Mouse (Mus musculus): ENCODE data around the gene Rtraf.
A peak's percentile ranks its signal among the peaks of the same experiment; 100 is the strongest.
"Not testable (repeated sequence)": the region's sequence is repeated elsewhere in the genome, so short reads cannot be mapped to it uniquely, and the experiment has no call there.

Gene Rtraf

DNA sequence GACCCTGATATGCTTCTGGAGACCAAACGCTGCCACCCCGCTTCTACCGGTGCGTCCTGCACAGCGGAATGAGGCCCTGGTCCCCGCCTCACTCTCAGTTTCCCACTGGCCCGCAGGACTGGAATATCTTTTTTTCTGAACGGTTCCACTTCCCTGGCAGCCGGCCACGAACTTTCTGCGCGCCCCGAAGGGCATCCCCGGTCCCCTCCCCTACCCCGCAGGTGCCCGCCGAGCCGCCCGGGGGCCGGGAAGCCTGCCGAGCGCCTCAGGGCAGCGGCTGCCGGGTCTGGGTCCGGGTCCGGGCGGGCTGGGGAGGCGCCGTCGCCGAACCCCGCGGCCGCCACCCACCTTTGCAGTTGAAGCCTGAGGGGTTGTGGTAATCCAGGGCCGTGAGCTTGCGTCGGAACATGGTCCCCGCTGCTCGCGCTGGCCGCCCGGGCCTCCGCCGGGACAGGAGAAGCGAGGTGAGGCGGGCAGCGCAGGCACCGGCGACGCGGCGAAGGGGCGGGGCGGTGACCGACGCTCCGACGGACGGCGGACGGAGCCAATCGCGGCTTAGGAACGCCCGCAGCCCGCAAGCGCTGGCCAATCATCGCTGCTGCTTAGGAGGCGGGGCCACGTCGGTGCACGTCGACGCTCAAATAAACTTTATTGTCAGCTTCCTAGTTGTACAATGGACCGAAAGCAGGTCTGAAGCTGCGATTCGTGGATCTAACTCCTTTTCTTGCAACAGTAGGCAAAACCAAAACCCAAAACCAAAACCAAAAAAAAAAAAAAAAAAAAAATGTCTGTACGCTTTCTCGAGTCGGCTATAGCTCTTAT lies at the start of gene Rtraf:
Gene Rtraf (minus strand): TSS at position 504 of the 822 bp plus-strand sequence.
- DNase-seq (ENCODE audit: extremely low spot score, low read depth, low spot score) = peak; percentile 80

- DNase-seq (ENCODE audit: extremely low spot score, low read depth, low spot score) = no peak
These were observed 43.8 kb upstream of the Rtraf start for GRCm38 (mm10) chr14:19867286-19867935.

DNA sequence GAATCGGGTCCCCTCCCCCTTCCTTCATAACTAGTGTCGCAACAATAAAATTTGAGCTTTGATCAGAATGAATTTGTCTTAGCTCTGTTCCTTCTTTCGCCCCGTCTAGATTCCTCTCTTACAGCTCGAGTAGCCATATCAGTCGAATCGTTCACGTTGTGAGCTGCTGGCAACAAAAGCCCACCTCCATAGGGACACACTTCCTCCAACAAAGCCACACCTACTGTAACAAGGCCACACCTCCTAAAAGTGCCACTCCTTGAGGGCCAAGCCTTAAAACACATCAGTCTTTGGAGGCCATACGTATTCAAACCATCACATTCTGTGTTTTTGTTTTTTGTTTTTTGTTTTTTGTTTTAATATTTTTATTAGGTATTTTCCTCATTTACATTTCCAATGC lies 41.5 kb upstream of the Rtraf start:
- not testable (repeated sequence) for DNase-seq (ENCODE audit: extremely low spot score, low read depth, low spot score)

GRCm38 (mm10) chr14:19861311-19862080 lies 37.9 kb upstream of the Rtraf start:
- DNase-seq (ENCODE audit: extremely low spot score, low read depth, low spot score) = no peak

GRCm38 (mm10) chr14:19860281-19860680 lies 36.7 kb upstream of the Rtraf start:
- no peak for DNase-seq (ENCODE audit: extremely low spot score, low read depth, low spot score)

- no peak for DNase-seq (ENCODE audit: extremely low spot score, low read depth, low spot score)
These were observed 35.5 kb upstream of the Rtraf start for GRCm38 (mm10) chr14:19858808-19859776.

- no peak for DNase-seq (ENCODE audit: extremely low spot score, low read depth, low spot score)
These were observed 34.7 kb upstream of the Rtraf start for GRCm38 (mm10) chr14:19858279-19858678.

DNA sequence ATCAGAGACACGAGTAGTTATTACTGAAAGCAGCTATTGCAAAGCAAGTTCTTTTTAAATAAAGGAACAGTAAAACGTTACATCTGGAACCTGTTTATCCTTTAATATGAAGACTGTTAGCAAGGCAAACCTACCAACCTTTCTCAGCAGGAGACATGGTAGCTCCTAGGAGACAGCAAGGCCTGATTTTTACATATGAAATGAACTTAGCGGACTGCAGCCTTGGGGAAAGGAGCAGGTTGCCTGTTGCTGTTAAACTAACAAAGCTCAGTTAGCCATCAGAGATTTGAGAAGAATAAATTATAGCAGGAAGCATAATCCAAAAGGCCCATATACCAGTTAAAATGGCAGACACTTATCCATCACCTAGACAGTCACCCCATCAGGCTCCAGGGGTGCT lies 29.8 kb upstream of the Rtraf start:
- DNase-seq (ENCODE audit: extremely low spot score, low read depth, low spot score) = no peak

DNA sequence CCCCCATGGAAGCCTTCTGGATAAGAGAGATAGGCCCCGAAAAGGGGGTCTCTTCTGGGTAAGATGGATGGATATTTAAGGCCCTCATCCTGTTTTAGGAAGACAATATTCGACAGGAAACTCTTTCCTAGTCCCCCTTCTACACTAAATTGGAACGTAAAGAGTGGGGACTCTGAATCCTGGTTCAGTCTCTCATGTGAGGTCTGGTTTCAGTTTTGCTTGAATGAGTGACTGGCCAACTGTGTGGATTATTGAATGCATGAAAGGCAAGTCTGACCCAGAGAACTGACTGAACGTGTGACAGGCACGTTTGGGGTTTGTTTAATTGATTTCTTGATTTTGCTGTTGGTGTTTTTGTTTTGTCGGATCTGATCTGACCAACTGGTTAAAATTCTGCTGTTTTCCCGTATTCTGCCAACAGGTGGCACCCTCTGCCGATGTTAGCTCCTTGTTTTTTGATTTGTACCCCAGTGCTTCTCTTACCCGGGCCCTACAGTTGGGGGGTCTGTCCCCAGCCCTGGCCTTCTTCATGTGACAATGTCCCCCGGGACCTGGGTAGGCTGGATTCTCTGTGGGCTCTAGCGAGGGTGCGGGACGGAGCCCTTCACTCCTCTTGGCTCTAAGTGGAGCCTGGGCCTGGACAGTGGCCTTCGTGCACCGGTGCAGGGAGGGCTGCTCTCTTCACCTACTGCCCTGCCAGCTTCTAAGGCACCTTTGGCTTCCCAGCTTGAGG lies 16.1 kb upstream of the Rtraf start:
- peak; percentile 47 for DNase-seq (ENCODE audit: extremely low spot score, low read depth, low spot score)

DNA sequence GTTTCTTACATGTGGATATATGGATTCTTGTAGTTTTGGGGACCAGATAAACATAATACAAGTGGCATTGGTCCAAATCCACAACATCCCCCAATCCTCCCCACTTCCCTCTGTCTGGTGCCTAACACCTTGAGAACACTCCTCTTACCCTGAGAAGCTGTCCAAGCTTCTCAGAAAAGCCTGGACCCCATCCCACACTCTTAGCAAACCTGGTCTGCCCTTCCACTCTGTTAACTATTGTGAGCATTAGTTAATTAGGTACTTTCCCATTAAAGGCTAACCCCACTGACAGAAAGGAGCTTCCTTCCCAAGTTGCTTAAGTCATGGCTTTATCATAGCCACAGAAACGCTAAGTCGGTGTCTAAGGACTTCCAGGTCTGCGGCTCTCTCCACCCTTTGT lies 12.7 kb upstream of the Rtraf start:
- DNase-seq (ENCODE audit: extremely low spot score, low read depth, low spot score) = no peak

DNA sequence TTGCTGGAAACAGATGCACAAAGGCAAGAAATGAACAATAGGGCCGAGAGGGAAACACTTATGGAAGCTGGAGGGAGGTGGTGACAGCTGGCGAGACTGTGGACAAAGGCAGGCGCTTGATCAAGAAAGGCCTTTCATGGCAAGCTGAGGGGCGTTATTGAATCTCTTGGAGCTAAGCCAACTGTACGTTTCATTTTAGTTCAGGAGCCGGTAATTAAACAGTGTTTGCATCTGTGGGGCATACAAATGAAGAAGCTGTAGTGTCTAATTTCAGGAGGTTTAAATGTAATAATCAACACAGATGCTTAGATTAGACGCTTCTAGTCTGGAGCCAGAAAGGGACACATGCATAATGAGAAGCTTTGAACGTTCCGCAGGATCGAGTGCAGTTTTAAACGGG lies 1.9 kb upstream of the Rtraf start:
- no peak for DNase-seq (ENCODE audit: extremely low spot score, low read depth, low spot score)

- no peak for DNase-seq (ENCODE audit: extremely low spot score, low read depth, low spot score)
These were observed 1.9 kb downstream of the Rtraf start for GRCm38 (mm10) chr14:19821686-19822085.

DNA sequence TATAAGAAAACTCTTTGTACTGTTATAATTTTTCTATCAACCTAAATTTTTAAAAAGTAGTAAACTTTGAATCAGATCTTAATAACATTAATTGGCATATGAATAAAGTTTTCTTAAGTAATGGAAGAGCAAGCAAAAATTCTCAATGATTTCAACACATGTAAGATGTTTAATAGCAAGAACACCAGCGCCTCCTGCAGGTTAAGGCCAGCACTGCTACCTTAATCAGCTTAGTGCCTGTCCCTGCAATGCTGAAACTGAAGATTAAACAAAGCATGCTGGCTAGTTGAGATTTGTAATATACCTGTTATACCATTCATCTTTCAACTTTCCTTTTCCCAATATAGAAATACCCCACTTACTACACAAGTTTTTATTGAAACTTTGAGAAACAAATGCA lies 5.7 kb downstream of the Rtraf start:
- peak; percentile 57 for DNase-seq (ENCODE audit: extremely low spot score, low read depth, low spot score)

- DNase-seq (ENCODE audit: extremely low spot score, low read depth, low spot score) = no peak
These were observed 10.6 kb downstream of the Rtraf start for GRCm38 (mm10) chr14:19813061-19813460.

- DNase-seq (ENCODE audit: extremely low spot score, low read depth, low spot score) = no peak
These were observed 13.7 kb downstream of the Rtraf start for GRCm38 (mm10) chr14:19809934-19810333.

GRCm38 (mm10) chr14:19807858-19808257 lies 15.8 kb downstream of the Rtraf start:
- DNase-seq (ENCODE audit: extremely low spot score, low read depth, low spot score) = no peak

GRCm38 (mm10) chr14:19807339-19807738 lies 16.3 kb downstream of the Rtraf start:
- DNase-seq (ENCODE audit: extremely low spot score, low read depth, low spot score) = no peak

DNA sequence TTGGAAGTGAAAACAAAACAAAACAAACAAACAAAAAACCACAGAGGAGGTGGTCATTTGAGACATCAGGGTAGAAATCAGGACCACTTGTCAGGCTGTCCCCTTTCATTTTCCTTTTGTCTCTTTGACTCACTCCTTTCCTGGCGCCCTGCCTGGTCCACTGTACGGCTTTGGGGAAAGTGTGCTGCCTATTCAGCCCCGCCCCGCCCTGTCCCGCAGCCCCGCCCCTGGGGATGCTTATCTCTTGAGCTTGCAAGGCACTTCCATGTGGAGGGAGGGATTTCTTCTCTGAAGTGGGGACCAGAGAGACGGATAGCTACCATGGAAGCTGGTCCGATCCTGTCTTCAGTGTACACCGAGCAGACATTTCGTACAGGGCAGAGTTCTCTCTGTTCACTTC lies 20.0 kb downstream of the Rtraf start:
- DNase-seq (ENCODE audit: extremely low spot score, low read depth, low spot score) = no peak

DNA sequence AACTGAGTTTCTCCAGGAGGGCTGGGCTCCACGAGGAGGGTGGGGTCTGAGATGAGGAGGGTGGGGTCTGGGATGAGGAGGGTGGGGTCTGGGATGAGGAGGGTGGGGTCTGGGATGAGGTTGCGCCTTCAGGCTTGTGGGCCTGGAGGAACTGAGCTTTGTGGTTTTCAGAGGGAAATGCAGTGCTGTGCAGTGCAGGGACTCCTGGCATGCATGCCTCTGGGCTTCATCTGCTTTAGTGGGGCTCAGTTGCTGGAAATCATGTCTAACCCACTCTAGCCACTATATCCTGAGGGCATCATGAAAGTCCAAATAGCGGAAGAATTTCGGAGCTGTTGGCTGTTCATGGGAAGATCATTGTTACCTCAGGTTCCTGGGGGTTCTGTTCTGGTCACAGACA lies 20.4 kb downstream of the Rtraf start:
- no peak for DNase-seq (ENCODE audit: extremely low spot score, low read depth, low spot score)
